Mouse (Mus musculus) liver, adult 2 months (tissue): ENCODE data around the gene Nr4a3.

ENCODE experiments used
- CTCF ChIP-seq: fragments of 200-500 bp; IDR thresholded peaks from 2 replicates; pipeline ENCODE4 v1.5.1; 2011; ENCODE audit warnings: low read depth, low read length, control low read depth
- POLR2A ChIP-seq: fragments of 200-500 bp; IDR thresholded peaks from 2 replicates; pipeline ENCODE4 v1.6.1; 2011; ENCODE audit warnings: low read length, control low read depth; ENCODE audit not compliant: insufficient read depth; ENCODE audit errors: extremely low read depth

DNA sequence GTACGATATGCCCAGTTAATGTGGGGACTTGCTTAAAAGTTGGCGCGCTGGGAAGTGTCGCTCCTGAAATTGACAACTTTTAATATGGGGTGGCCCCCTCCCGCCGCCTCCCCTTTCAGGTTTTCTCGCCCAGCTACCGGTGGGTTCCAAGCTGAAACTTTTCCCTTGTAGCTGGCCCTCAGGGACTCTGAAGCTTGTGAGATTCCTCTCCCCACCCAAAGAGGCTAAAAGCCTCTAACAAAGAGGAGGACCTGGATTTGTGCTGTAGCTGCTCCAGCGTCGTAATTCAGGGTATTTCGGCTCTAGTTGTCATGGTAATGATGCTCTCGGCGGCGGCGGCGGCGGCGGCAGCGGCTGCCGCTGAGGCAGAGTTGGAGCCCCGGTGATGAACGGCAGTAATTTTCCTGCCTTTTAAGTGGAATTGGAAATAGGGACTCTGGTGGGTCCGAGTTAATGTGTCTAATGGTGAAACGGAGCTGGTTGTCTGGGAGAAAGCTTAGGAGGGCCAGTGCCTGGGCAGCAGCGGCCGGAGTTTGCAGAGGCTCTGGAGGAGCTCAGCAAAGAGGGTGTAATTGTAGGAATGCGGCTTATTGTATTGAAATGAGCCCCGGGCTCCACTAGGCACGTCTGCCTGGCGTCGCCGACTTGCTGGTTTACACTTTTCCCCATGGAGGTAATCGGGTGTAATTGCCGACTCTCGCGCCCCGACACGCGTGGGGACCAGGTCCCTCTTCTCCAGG lies 938 bp downstream of the Nr4a3 start:
- TF ChIP-seq POLR2A (no peak), CTCF (no peak)
